17 mouse cellular contexts compared by ENCODE assay signal in the genomic region with DNA sequence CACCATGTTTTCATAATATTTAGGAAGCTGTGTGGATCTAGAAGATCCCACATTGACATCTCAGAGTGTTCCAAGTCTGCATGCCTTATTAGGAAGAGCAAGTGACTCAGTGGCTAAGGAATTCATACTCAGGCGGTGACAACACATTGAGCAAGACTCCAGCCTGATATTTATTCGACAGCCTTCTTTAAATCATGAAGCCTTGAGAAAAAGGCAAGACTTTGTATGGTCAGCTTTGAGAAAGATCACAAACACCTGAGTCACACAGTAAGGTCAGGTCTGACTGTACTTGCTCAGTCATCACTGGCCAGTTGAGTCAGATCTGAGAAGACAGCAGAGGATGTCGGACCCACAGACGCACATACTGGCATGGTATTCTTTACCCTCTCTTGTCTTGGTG.
DNase-seq lines count a peak whose midpoint lies in the region; ATAC-seq lines count a peak whose summit lies in the region.
"Had no signal": no experiment of that assay in that cellular context is flagged by ENCODE, and none has a peak within 500 bp of the region (broad histone marks: within the 10 kb centered on the region; RNA-seq: fewer than 3 reads in every experiment).

No protein-coding gene starts in this region.

- ATAC-seq in CD4-positive, CD25-positive, alpha-beta regulatory T cell, adult 4 months: no peak
- ATAC-seq: inflammation-experienced regulatory T-cells, adult 6 months had no signal

- peak; percentile 8 to 34 for DNase-seq in heart, adult 18-20 months
- DNase-seq in heart, postnatal 25 days (ENCODE audit: low spot score): no peak
- DNase-seq in lung, postnatal 36 days: peak; percentile 5
- no peak for DNase-seq in lung, postnatal 25 days (ENCODE audit: low spot score)
- peak; percentile 58 for DNase-seq in adipocyte (ENCODE audit: low spot score)
- no peak for DNase-seq in kidney, adult 11 months
- no peak for DNase-seq in gastrocnemius, adult 18-20 months (ENCODE audit: low spot score)
- DNase-seq: adrenal gland, postnatal 14 days; cerebellum, adult 11-12 months; cerebellum, postnatal 14 days; kidney, adult 2 months; kidney, postnatal 10 days; liver; thymus, adult 18-20 months; thymus, postnatal 36 days had no signal

- intact Hi-C loops in heart, postnatal 25 days (cut with DNase I): no loop called here

Comparison
In these comparisons a context has a peak if more than half of its experiments do, and no peak if none do; other contexts are left out.
1. DNase-seq: peak in heart, adult 18-20 months (2 of 2), lung, postnatal 36 days (single experiment) and adipocyte (single experiment); none in heart, postnatal 25 days (single experiment), lung, postnatal 25 days (single experiment), kidney, adult 11 months (single experiment) and gastrocnemius, adult 18-20 months (single experiment).